Mouse (Mus musculus) erythroblast, embryonic 14.5 days (primary cell): ENCODE measurements around the gene Nsun3. TPM values are rescaled to one million over a fixed set of nuclear protein-coding genes. Genes with fewer than 3 reads are reported as not detected.

Experiments
- H3K27me3 ChIP-seq: 2 replicates; pipeline ENCODE4 v1.6.1; 2012; ENCODE audit warnings: inconsistent platforms; ENCODE audit not compliant: control insufficient read depth
- H3K36me3 ChIP-seq: 2 replicates; pipeline ENCODE4 v1.6.1; 2012; ENCODE audit warnings: mild to moderate bottlenecking, inconsistent platforms; ENCODE audit not compliant: control insufficient read depth
- H3K4me1 ChIP-seq: 2 replicates; pipeline ENCODE4 v1.6.1; 2012; ENCODE audit warnings: inconsistent platforms; ENCODE audit not compliant: control insufficient read depth
- H3K4me3 ChIP-seq: replicated peaks from 2 replicates; pipeline ENCODE3; 2012; ENCODE audit warnings: moderate library complexity, mild to moderate bottlenecking, inconsistent platforms
- H3K9me3 ChIP-seq: 2 replicates; pipeline ENCODE4 v1.6.1; 2012; ENCODE audit warnings: low read length, inconsistent platforms, mixed read lengths; ENCODE audit not compliant: control insufficient read depth
- GATA1 ChIP-seq: IDR thresholded peaks from 2 replicates; pipeline ENCODE4 v1.6.1; 2012; ENCODE audit warnings: low read length, inconsistent platforms, mixed read lengths
- TAL1 ChIP-seq: IDR thresholded peaks from 3 replicates; pipeline ENCODE4 v1.6.1; 2012; ENCODE audit warnings: low read length, inconsistent platforms, mixed read lengths
- polyA plus RNA-seq: library from polyadenylated mRNA; stranded (reverse); fragments of >175 nt; gene quantifications from 2 replicates; pipeline ENCODE4 v1.2.3, GENCODE M21; 2012

The Nsun3 gene
- polyA plus RNA-seq, 1 experiment = 0.30 TPM

GRCm38 (mm10) chr16:62686073-62686472 is 100.5 kb downstream of the Nsun3 start:
- no peaks in the 10 kb centered on the region for H3K27me3 ChIP-seq

GRCm38 (mm10) chr16:62685494-62685893 is 101.1 kb downstream of the Nsun3 start:
- TF ChIP-seq GATA1 (no peak), TAL1 (no peak)
- peaks cover 2% of the 10 kb centered on the region; the same call in 1 of the 2 replicates for H3K9me3 ChIP-seq
- no peaks in the 10 kb centered on the region for H3K4me1 ChIP-seq
- H3K27me3 ChIP-seq = no peaks in the 10 kb centered on the region
- no peaks in the 10 kb centered on the region for H3K36me3 ChIP-seq
- no peak overlapping the region for H3K4me3 ChIP-seq

More at GRCm38 (mm10) chr16:62686073-62686472, 100.5 kb downstream of the Nsun3 start:
- Histone ChIP-seq H3K36me3 (no peaks in the 10 kb centered on the region), H3K9me3 (peaks cover 3% of the 10 kb centered on the region; the same call in 1 of the 2 replicates), H3K4me3 (no peak overlapping the region), H3K4me1 (no peaks in the 10 kb centered on the region)
- TF ChIP-seq TAL1 (no peak), GATA1 (no peak)

Other genes with a start within 250 kb of the Nsun3 start
- gene Stx19, start 27.9 kb upstream of the Nsun3 start, polyA plus RNA-seq = not detected in 2 replicates
- gene Arl13b, start 60.2 kb upstream of the Nsun3 start, polyA plus RNA-seq = 0.11 and 0.24 TPM in 2 replicates
- gene Pros1, start 67.5 kb upstream of the Nsun3 start, polyA plus RNA-seq = not detected in 2 replicates